Mouse (Mus musculus) cerebellum, adult 18-20 months (tissue): ENCODE results near the gene 2900011O08Rik.

ENCODE experiments used
- DNase-seq, 2 experiments: peaks; one replicate each; pipeline ENCODE4 v3.0.0; 2021

2900011O08Rik gene

DNA sequence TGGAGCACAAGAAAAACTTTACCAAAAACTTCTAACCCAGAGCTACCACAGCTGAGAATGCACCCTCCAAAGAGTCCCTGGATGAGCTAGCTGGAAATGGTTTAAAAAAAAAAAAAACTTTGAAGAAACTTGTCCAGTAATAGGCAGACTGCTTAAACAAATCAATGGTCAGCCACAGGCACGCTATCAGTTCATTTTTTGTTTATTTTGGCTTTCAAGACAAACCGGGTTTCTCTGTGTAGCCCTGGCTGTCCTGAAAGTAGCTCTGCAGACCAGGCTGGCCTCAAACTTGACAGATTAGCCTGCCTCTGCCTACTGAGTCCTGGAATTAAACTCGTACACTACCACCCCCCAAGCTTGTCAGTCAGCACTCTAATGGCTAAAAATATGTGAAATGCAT lies 156.9 kb downstream of the 2900011O08Rik start:
- no peak for DNase-seq

DNA sequence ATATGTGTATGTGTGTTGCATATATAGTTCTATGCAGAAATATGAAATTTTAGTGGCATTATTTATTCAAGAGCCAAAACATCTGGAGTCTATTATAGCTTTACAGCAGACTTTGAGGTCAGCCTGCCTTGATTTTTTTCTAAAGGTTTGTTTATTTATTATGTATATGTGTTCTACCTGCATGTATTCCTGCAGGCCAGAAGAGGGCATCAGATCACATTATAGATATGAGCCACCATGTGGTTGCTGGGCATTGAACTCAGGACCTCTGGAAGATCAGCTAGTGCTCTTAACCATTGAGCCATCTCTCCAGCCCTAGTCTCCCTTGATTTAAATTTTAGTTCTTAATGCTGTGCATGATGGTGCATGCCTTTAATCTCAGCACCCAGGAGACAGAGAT lies 161.3 kb downstream of the 2900011O08Rik start:
- DNase-seq, result no peak
